Mouse (Mus musculus) megakaryocyte-erythroid progenitor cell, adult 5 weeks (primary cell): ENCODE results near the gene Ccdc92. TPM values are rescaled to one million over a fixed set of nuclear protein-coding genes. Genes with fewer than 3 reads are reported as not detected.

Experiments
- polyA plus RNA-seq: library from polyadenylated mRNA; stranded (reverse); fragments of >175 nt; gene quantifications from 2 replicates; pipeline ENCODE4 v1.2.3, GENCODE M21; 2012

Ccdc92 gene
- 1.7 and 1.8 TPM in 2 replicates for polyA plus RNA-seq

GRCm38 (mm10) chr5:124862013-124862866 lies at the start of gene Ccdc92, which contains the start of gene Zfp664:
Ccdc92 (minus strand) TSS chr5:124862424.
Zfp664 (plus strand) TSS chr5:124862691.

Other genes with a start within 250 kb of the Ccdc92 start
- 10.7 and 11.8 TPM in 2 replicates for gene Atp6v0a2, start 233.8 kb downstream of the Ccdc92 start, polyA plus RNA-seq
- gene Dnah10, start 137.3 kb downstream of the Ccdc92 start, polyA plus RNA-seq = 0.01 TPM in 1 of 2 replicates, not detected in the other
- gene Zfp664, start 267 bp upstream of the Ccdc92 start, polyA plus RNA-seq = 20.8 and 22.0 TPM in 2 replicates
- 0.06 and 0.43 TPM in 2 replicates for gene Rflna, start 140.8 kb upstream of the Ccdc92 start, polyA plus RNA-seq